Mouse (Mus musculus) limb, embryonic 10.5 days (tissue): ENCODE results near the gene Olfr813. TPM values are rescaled to one million over a fixed set of nuclear protein-coding genes. Genes with fewer than 3 reads are reported as not detected.
"Not testable (repeated sequence)": the region's sequence is repeated elsewhere in the genome, so short reads cannot be mapped to it uniquely, and the experiment has no call there.

ENCODE experiments used
- DNase-seq: peaks from one replicate; pipeline ENCODE4 v3.0.0-alpha.2; 2017; ENCODE audit warnings: low spot score
- H3K27ac ChIP-seq: fragments of 300-500 bp; sonication (generic); 2 replicates; pipeline ENCODE4 v1.5.1; 2016; ENCODE audit warnings: mild to moderate bottlenecking
- H3K27me3 ChIP-seq: fragments of 300-500 bp; sonication (generic); 2 replicates; pipeline ENCODE4 v1.6.1; 2016; ENCODE audit warnings: low read depth, mild to moderate bottlenecking; ENCODE audit not compliant: poor library complexity, severe bottlenecking
- H3K36me3 ChIP-seq: fragments of 300-500 bp; sonication (generic); 2 replicates; pipeline ENCODE4 v1.6.1; 2016; ENCODE audit warnings: mild to moderate bottlenecking, moderate library complexity
- H3K4me1 ChIP-seq: fragments of 300-500 bp; sonication (generic); 2 replicates; pipeline ENCODE4 v1.6.1; 2016
- H3K4me3 ChIP-seq: fragments of 300-500 bp; sonication (generic); 2 replicates; pipeline ENCODE4 v1.5.1; 2016; ENCODE audit warnings: mild to moderate bottlenecking, moderate library complexity
- H3K9me3 ChIP-seq: fragments of 300-500 bp; sonication (generic); replicated peaks from 2 replicates; pipeline ENCODE4 v1.6.1; 2016; ENCODE audit warnings: mild to moderate bottlenecking
- whole genome bisulfite sequencing: fragments of 180-500 bp; shearing (Covaris S2); methylation state at CpG from one replicate; pipeline ENCODE4 v1.1.7; 2016; 5-methylcytosine and 5-hydroxymethylcytosine counted together
- polyA plus RNA-seq: library from polyadenylated mRNA; unstranded; fragments of >200 nt; fragmentation: Nextera tagmentation; extraction: Ambion mirVana; gene quantifications from 2 replicates; pipeline ENCODE4 v1.2.1, GENCODE M21; 2016

The Olfr813 gene
- not detected in 2 replicates for polyA plus RNA-seq

GRCm38 (mm10) chr10:129855067-129855466 is at the start of gene Olfr813:
Gene Olfr813, plus strand, starts transcription at chr10:129855367.
- no peak within 1 kb of the TSS for H3K4me3 ChIP-seq
- H3K4me1 ChIP-seq, result no peaks in the 10 kb centered on the region
- no peaks in the 10 kb centered on the region for H3K27me3 ChIP-seq
- DNase-seq, result no peak
- no peak within 1 kb of the TSS for H3K27ac ChIP-seq
- H3K9me3 ChIP-seq, result no peaks in the 10 kb centered on the region
- no peaks in the 10 kb centered on the region for H3K36me3 ChIP-seq

- no peak within 1 kb of the TSS for H3K27ac ChIP-seq
- no peaks in the 10 kb centered on the region for H3K9me3 ChIP-seq
- H3K27me3 ChIP-seq, result no peaks in the 10 kb centered on the region
- no peaks in the 10 kb centered on the region for H3K36me3 ChIP-seq
- H3K4me3 ChIP-seq, result no peak within 1 kb of the TSS
- no peak for DNase-seq
- H3K4me1 ChIP-seq, result no peaks in the 10 kb centered on the region
- WGBS, result 86% methylated on average over 1 of the region's 1 CpGs
These were observed 9.2 kb upstream of the Olfr813 start, which contains the start of gene Olfr812 for GRCm38 (mm10) chr10:129845994-129846393. Gene Olfr812, minus strand, starts transcription at chr10:129846094.

GRCm38 (mm10) chr10:129847343-129847742 is 7.8 kb upstream of the Olfr813 start:
- Histone ChIP-seq H3K9me3 (no peaks in the 10 kb centered on the region), H3K36me3 (no peaks in the 10 kb centered on the region), H3K4me1 (no peaks in the 10 kb centered on the region), H3K27ac (no peak overlapping the region), H3K27me3 (no peaks in the 10 kb centered on the region), H3K4me3 (no peak overlapping the region)
- 84% methylated on average over 1 of the region's 1 CpGs for WGBS
- no peak for DNase-seq

- DNase-seq, H3K4me3 ChIP-seq: not testable (repeated sequence)
These were observed 24.6 kb downstream of the Olfr813 start, which contains the start of gene Olfr814 for GRCm38 (mm10) chr10:129879751-129880150. Gene Olfr814, minus strand, starts transcription at chr10:129879851.

GRCm38 (mm10) chr10:129885496-129885895 is 30.3 kb downstream of the Olfr813 start:
- not testable (repeated sequence) for H3K27me3 ChIP-seq, H3K36me3 ChIP-seq, H3K27ac ChIP-seq, H3K9me3 ChIP-seq, DNase-seq, H3K4me1 ChIP-seq, H3K4me3 ChIP-seq
- 70% methylated on average over 6 of the region's 6 CpGs for WGBS

More at GRCm38 (mm10) chr10:129879751-129880150, 24.6 kb downstream of the Olfr813 start, which contains the start of gene Olfr814:
- H3K27me3 ChIP-seq, H3K27ac ChIP-seq, H3K4me1 ChIP-seq, H3K36me3 ChIP-seq, H3K9me3 ChIP-seq: not testable (repeated sequence)
- 73% methylated on average over 1 of the region's 1 CpGs for WGBS

- Histone ChIP-seq H3K9me3 (no peaks in the 10 kb centered on the region), H3K27ac (no peak overlapping the region), H3K4me3 (no peak overlapping the region), H3K27me3 (no peaks in the 10 kb centered on the region), H3K4me1 (no peaks in the 10 kb centered on the region), H3K36me3 (no peaks in the 10 kb centered on the region)
- WGBS, result 93% methylated on average over 7 of the region's 7 CpGs
- DNase-seq, result no peak
These were observed 30.8 kb downstream of the Olfr813 start for GRCm38 (mm10) chr10:129885934-129886333.

GRCm38 (mm10) chr10:129905767-129906166 is 50.6 kb downstream of the Olfr813 start, which contains the start of gene Olfr815:
Gene Olfr815, minus strand, starts transcription at chr10:129905867.
- not testable (repeated sequence) for H3K27ac ChIP-seq, H3K4me1 ChIP-seq, H3K36me3 ChIP-seq, H3K9me3 ChIP-seq, H3K27me3 ChIP-seq, DNase-seq, H3K4me3 ChIP-seq
- WGBS, result 82% methylated on average over 1 of the region's 1 CpGs

Other genes starting within 250 kb of the Olfr813 start
- not detected in 2 replicates for gene Olfr796, start 242.8 kb upstream of the Olfr813 start, polyA plus RNA-seq
- gene Olfr798, start 227.4 kb upstream of the Olfr813 start, polyA plus RNA-seq, result not detected in 2 replicates
- gene Olfr799, start 217.9 kb upstream of the Olfr813 start, polyA plus RNA-seq, result not detected in 2 replicates
- gene Olfr800, start 197.7 kb upstream of the Olfr813 start, polyA plus RNA-seq, result not detected in 2 replicates
- not detected in 2 replicates for gene Olfr801, start 181.5 kb upstream of the Olfr813 start, polyA plus RNA-seq
- 0.03 TPM in 1 of 2 replicates, not detected in the other for gene Olfr802, start 167.2 kb upstream of the Olfr813 start, polyA plus RNA-seq
- not detected in 2 replicates for gene Olfr803, start 161.1 kb upstream of the Olfr813 start, polyA plus RNA-seq
- gene Olfr804, start 152.2 kb upstream of the Olfr813 start, polyA plus RNA-seq, result not detected in 2 replicates
- not detected in 2 replicates for gene Olfr805, start 126.0 kb upstream of the Olfr813 start, polyA plus RNA-seq
- gene Olfr806, start 113.4 kb upstream of the Olfr813 start, polyA plus RNA-seq, result not detected in 2 replicates
- gene Olfr807, start 97.6 kb upstream of the Olfr813 start, polyA plus RNA-seq, result not detected in 2 replicates
- gene Olfr808, start 89.9 kb upstream of the Olfr813 start, polyA plus RNA-seq, result not detected in 2 replicates
- gene Olfr809, start 80.7 kb upstream of the Olfr813 start, polyA plus RNA-seq, result not detected in 2 replicates
- not detected in 2 replicates for gene Olfr810, start 60.5 kb upstream of the Olfr813 start, polyA plus RNA-seq
- not detected in 2 replicates for gene Olfr811, start 51.0 kb upstream of the Olfr813 start, polyA plus RNA-seq
- gene Olfr812, start 9.3 kb upstream of the Olfr813 start, polyA plus RNA-seq, result not detected in 2 replicates
- gene Olfr814, start 24.5 kb downstream of the Olfr813 start, polyA plus RNA-seq, result not detected in 2 replicates
- not detected in 2 replicates for gene Olfr815, start 50.5 kb downstream of the Olfr813 start, polyA plus RNA-seq
- gene Olfr816, start 60.2 kb downstream of the Olfr813 start, polyA plus RNA-seq, result not detected in 2 replicates
- gene Olfr818, start 93.7 kb downstream of the Olfr813 start, polyA plus RNA-seq, result not detected in 2 replicates
- gene Olfr819, start 111.9 kb downstream of the Olfr813 start, polyA plus RNA-seq, result not detected in 2 replicates
- gene Olfr247, start 120.8 kb downstream of the Olfr813 start, polyA plus RNA-seq, result not detected in 2 replicates
- not detected in 2 replicates for gene Gm10310, start 129.7 kb downstream of the Olfr813 start, polyA plus RNA-seq
- not detected in 2 replicates for gene Olfr820, start 157.3 kb downstream of the Olfr813 start, polyA plus RNA-seq
- gene Olfr821, start 175.0 kb downstream of the Olfr813 start, polyA plus RNA-seq, result not detected in 2 replicates
- not detected in 2 replicates for gene Olfr822, start 215.8 kb downstream of the Olfr813 start, polyA plus RNA-seq